Mouse (Mus musculus): ENCODE measurements around the gene Itpkb. TPM values are rescaled to one million over a fixed set of nuclear protein-coding genes. Genes with fewer than 3 reads are reported as not detected.

The Itpkb gene
- total and polyA plus RNA-seq, 3 experiments, result 3.4 to 9.2 TPM; not detected in 1

- TF ChIP-seq POLR2AphosphoS5 (IDR thresholded peaks at IDR 0.05; ENCODE audit: borderline replicate concordance, low read depth, low read length) (no peak), JUND (IDR thresholded peaks at IDR 0.05; ENCODE audit: low read depth, low read length) (no peak), BHLHE40 (IDR thresholded peaks at IDR 0.05; ENCODE audit: borderline replicate concordance, low read depth, low read length) (no peak), CTCF (IDR thresholded peaks at IDR 0.05 in 2 of 3, conservative IDR thresholded peaks at IDR 0.05 in 1 of 3; ENCODE audit: control insufficient read depth in 1 of 3, insufficient read depth in 1 of 3, low read depth in 2 of 3, low read length in 3 of 3, poor library complexity in 1 of 3, severe bottlenecking in 1 of 3) (no peak), MYC (IDR thresholded peaks at IDR 0.05; ENCODE audit: low read depth, low read length) (no peak), ZNF384 (IDR thresholded peaks at IDR 0.05; ENCODE audit: low read depth, low read length) (no peak), POLR2AphosphoS2 (IDR thresholded peaks at IDR 0.05; ENCODE audit: low read length) (no peak), NRF1 (IDR thresholded peaks at IDR 0.05; ENCODE audit: insufficient read depth, low read depth, low read length, poor library complexity, severe bottlenecking) (no peak), HCFC1 (IDR thresholded peaks at IDR 0.05; ENCODE audit: low read depth, low read length) (no peak), ZC3H11A (IDR thresholded peaks at IDR 0.05; ENCODE audit: low read depth, low read length) (no peak)
- Histone ChIP-seq H3K27me3 (ENCODE audit: control insufficient read depth in 1 of 2, insufficient read depth in 2 of 2, low read length in 2 of 2) (peaks cover 0 to 6% of the 10 kb centered on the region in 2 experiments), H3K4me3 (ENCODE audit: control insufficient read depth in 1 of 2, insufficient read depth in 1 of 2, low read depth in 2 of 2, low read length in 2 of 2) (no peak overlapping the region), H3K9me3 (replicated peaks; ENCODE audit: insufficient read depth, low read length) (no peaks in the 10 kb centered on the region), H3K9ac (ENCODE audit: control insufficient read depth, low read depth, low read length, poor library complexity, severe bottlenecking) (no peak overlapping the region), H3K4me1 (ENCODE audit: control insufficient read depth in 1 of 2, insufficient read depth in 2 of 2, low read length in 2 of 2) (no peaks in the 10 kb centered on the region; a peak in 1 of 4 replicates), H3K27ac (ENCODE audit: control insufficient read depth, low read depth, low read length) (no peak overlapping the region), H3K36me3 (ENCODE audit: control insufficient read depth in 1 of 2, insufficient read depth in 2 of 2, low read length in 2 of 2) (no peaks in the 10 kb centered on the region), H3K79me2 (ENCODE audit: control insufficient read depth, insufficient read depth, low read length, poor library complexity) (no peaks in the 10 kb centered on the region)
- DNase-seq (ENCODE audit: low read depth, low spot score), result no peak
These were observed 130.4 kb downstream of the Itpkb start for GRCm38 (mm10) chr1:180460721-180461120.

DNA sequence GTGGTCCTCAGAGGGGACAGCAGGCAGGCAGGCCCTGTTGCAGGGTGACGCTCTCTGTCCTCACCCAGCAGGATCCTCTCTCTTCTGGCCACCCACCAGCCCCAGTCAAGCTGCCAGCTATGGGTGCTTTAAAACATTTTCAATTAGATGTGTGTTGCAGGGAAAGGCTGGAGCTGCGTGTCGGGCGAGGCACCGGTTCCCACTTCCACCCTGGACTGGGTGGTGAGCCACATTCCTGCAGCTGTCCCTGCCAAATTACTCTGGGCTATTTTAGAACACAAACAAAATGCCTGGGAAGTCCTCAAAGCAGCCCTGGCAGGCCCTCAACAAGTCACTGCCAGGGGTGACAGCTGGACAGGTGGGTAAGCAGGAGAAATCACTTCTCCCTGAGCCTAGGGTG is 132.1 kb downstream of the Itpkb start:
- no peaks in the 10 kb centered on the region for H3K9me3 ChIP-seq (replicated peaks; ENCODE audit: insufficient read depth, low read length)
- no peaks in the 10 kb centered on the region for H3K79me2 ChIP-seq (ENCODE audit: control insufficient read depth, insufficient read depth, low read length, poor library complexity)
- H3K27me3 ChIP-seq (ENCODE audit: control insufficient read depth in 1 of 2, insufficient read depth in 2 of 2, low read length in 2 of 2), result peaks cover 0 to 6% of the 10 kb centered on the region in 2 experiments
- TF ChIP-seq EP300 (IDR thresholded peaks at IDR 0.05; ENCODE audit: low read depth in 1 of 2, low read length in 2 of 2) (no peak), GABPA (IDR thresholded peaks at IDR 0.05; ENCODE audit: low read depth, low read length) (no peak), POLR2AphosphoS2 (IDR thresholded peaks at IDR 0.05; ENCODE audit: low read length) (no peak), CTCF (IDR thresholded peaks at IDR 0.05 in 2 of 3, conservative IDR thresholded peaks at IDR 0.05 in 1 of 3; ENCODE audit: control insufficient read depth in 1 of 3, insufficient read depth in 1 of 3, low read depth in 2 of 3, low read length in 3 of 3, poor library complexity in 1 of 3, severe bottlenecking in 1 of 3) (no peak), ZC3H11A (IDR thresholded peaks at IDR 0.05; ENCODE audit: low read depth, low read length) (no peak), NELFE (IDR thresholded peaks at IDR 0.05; ENCODE audit: low read depth, low read length) (no peak), CHD2 (IDR thresholded peaks at IDR 0.05; ENCODE audit: low read length) (no peak), ZKSCAN1 (IDR thresholded peaks at IDR 0.05; ENCODE audit: low read depth, low read length) (no peak), ELF1 (IDR thresholded peaks at IDR 0.05; ENCODE audit: low read depth, low read length) (no peak), SMC3 (IDR thresholded peaks at IDR 0.05; ENCODE audit: low read depth, low read length) (no peak), MEF2A (IDR thresholded peaks at IDR 0.05; ENCODE audit: extremely low read depth, insufficient replicate concordance, low read depth, low read length, poor library complexity, severe bottlenecking) (no peak), JUND (IDR thresholded peaks at IDR 0.05; ENCODE audit: low read depth, low read length) (no peak), GATA1 (IDR thresholded peaks at IDR 0.05; ENCODE audit: low read depth, low read length) (no peak), ETS1 (IDR thresholded peaks at IDR 0.05; ENCODE audit: low read depth, low read length) (no peak), TBP (IDR thresholded peaks at IDR 0.05; ENCODE audit: low read depth, low read length) (no peak)
- no peak overlapping the region for H3K27ac ChIP-seq (ENCODE audit: control insufficient read depth, low read depth, low read length)
- no peak overlapping the region for H3K9ac ChIP-seq (ENCODE audit: control insufficient read depth, low read depth, low read length, poor library complexity, severe bottlenecking)
- DNase-seq (ENCODE audit: low read depth, low spot score), result no peak
- H3K36me3 ChIP-seq (ENCODE audit: control insufficient read depth in 1 of 2, insufficient read depth in 2 of 2, low read length in 2 of 2), result no peaks in the 10 kb centered on the region
- H3K4me3 ChIP-seq (ENCODE audit: control insufficient read depth in 1 of 2, insufficient read depth in 1 of 2, low read depth in 2 of 2, low read length in 2 of 2), result no peak overlapping the region
- H3K4me1 ChIP-seq (ENCODE audit: control insufficient read depth in 1 of 2, insufficient read depth in 2 of 2, low read length in 2 of 2), result no peaks in the 10 kb centered on the region; a peak in 1 of 4 replicates

Data from MEL (cell line).